Mouse (Mus musculus) brain, embryonic 14.5 days (tissue): ENCODE measurements around the gene Gm35315.

Experiments used
- CTCF ChIP-seq: fragments of 200-500 bp; IDR thresholded peaks from 2 replicates; pipeline ENCODE4 v1.5.1; 2012; ENCODE audit warnings: inconsistent platforms, mild to moderate bottlenecking, moderate library complexity, borderline replicate concordance; ENCODE audit not compliant: insufficient read depth, insufficient read length; ENCODE audit errors: extremely low read depth
- POLR2A ChIP-seq: fragments of 200-500 bp; IDR thresholded peaks from 2 replicates; pipeline ENCODE4 v1.6.1; 2012; ENCODE audit warnings: mild to moderate bottlenecking, inconsistent platforms, borderline replicate concordance; ENCODE audit not compliant: poor library complexity, insufficient read depth, insufficient read length, severe bottlenecking; ENCODE audit errors: extremely low read depth

GRCm38 (mm10) chr5:110091546-110091945, 2.7 kb downstream of the Gm35315 start:
- TF ChIP-seq CTCF (no peak), POLR2A (no peak)
